Mouse (Mus musculus): ENCODE results near the gene Me1.

- TF ChIP-seq POLR2A (IDR thresholded peaks at IDR 0.05; ENCODE audit: low read depth, low read length), result no peak
- no peak for TF ChIP-seq CTCF (IDR thresholded peaks at IDR 0.05; ENCODE audit: borderline replicate concordance, insufficient read depth, low read length)
Measured at GRCm38 (mm10) chr9:86570946-86571345, 124.8 kb downstream of the Me1 start.
